Mouse (Mus musculus): Measurements from ENCODE around the gene Dgcr2. TPM values are rescaled to one million over a fixed set of nuclear protein-coding genes. Genes with fewer than 3 reads are reported as not detected.

Dgcr2 gene
- polyA plus RNA-seq, 1 experiment from 2014 or later = 105 TPM

- Histone ChIP-seq H3K4me3 (ENCODE audit: low read depth, low read length) (no peak overlapping the region), H3K36me3 (ENCODE audit: insufficient read depth) (peaks cover 60% of the 10 kb centered on the region), H3K4me1 (ENCODE audit: insufficient read depth) (peaks cover 9% of the 10 kb centered on the region; the same call in 1 of the 2 replicates), H3K27me3 (ENCODE audit: insufficient read depth, low read length) (no peaks in the 10 kb centered on the region), H3K9me3 (ENCODE audit: low read depth, low read length) (no peaks in the 10 kb centered on the region), H3K4me2 (no peak overlapping the region), H3K9ac (no peak overlapping the region), H3K27ac (ENCODE audit: low read depth) (no peak overlapping the region)
- DNase-seq (no peak), ATAC-seq (ENCODE audit: insufficient read depth) (no peak)
- 66% methylated on average over 3 of the region's 3 CpGs for WGBS
- TF ChIP-seq CTCF (IDR thresholded peaks at IDR 0.05; ENCODE audit: low read depth) = no peak
Measured at GRCm38 (mm10) chr16:17792728-17793127, 105.6 kb downstream of the Dgcr2 start.

Other genes with a start within 250 kb of the Dgcr2 start
- gene Med15, start 165.7 kb downstream of the Dgcr2 start, polyA plus RNA-seq (2014; fragmentation: Nextera tagmentation; extraction: Ambion mirVana) = 40.8 and 46.0 TPM in 2 replicates
- 67.0 and 70.7 TPM in 2 replicates for gene Klhl22, start 138.9 kb downstream of the Dgcr2 start, polyA plus RNA-seq (2014; fragmentation: Nextera tagmentation; extraction: Ambion mirVana)
- gene Scarf2, start 101.3 kb downstream of the Dgcr2 start, polyA plus RNA-seq (2014; fragmentation: Nextera tagmentation; extraction: Ambion mirVana) = 32.7 and 36.3 TPM in 2 replicates
- 0.18 TPM in 1 of 2 replicates, not detected in the other for gene B830017H08Rik, start 65.4 kb downstream of the Dgcr2 start, polyA plus RNA-seq (2014; fragmentation: Nextera tagmentation; extraction: Ambion mirVana)
- 2.6 and 2.7 TPM in 2 replicates for gene Car15, start 60.2 kb downstream of the Dgcr2 start, polyA plus RNA-seq (2014; fragmentation: Nextera tagmentation; extraction: Ambion mirVana)
- gene Gm20518, start 6.9 kb downstream of the Dgcr2 start, polyA plus RNA-seq (2014; fragmentation: Nextera tagmentation; extraction: Ambion mirVana) = 0.29 and 0.55 TPM in 2 replicates
- gene Tssk1, start 4.3 kb downstream of the Dgcr2 start, polyA plus RNA-seq (2014; fragmentation: Nextera tagmentation; extraction: Ambion mirVana) = 0.07 and 0.09 TPM in 2 replicates
- not detected in 2 replicates for gene Tssk2, start 75 bp upstream of the Dgcr2 start, polyA plus RNA-seq (2014; fragmentation: Nextera tagmentation; extraction: Ambion mirVana)
- 32.5 and 37.3 TPM in 2 replicates for gene Ess2, start 12.8 kb upstream of the Dgcr2 start, polyA plus RNA-seq (2014; fragmentation: Nextera tagmentation; extraction: Ambion mirVana)
- gene Gsc2, start 16.5 kb upstream of the Dgcr2 start, polyA plus RNA-seq (2014; fragmentation: Nextera tagmentation; extraction: Ambion mirVana) = 0.21 TPM in 1 of 2 replicates, not detected in the other
- gene Slc25a1, start 29.7 kb upstream of the Dgcr2 start, polyA plus RNA-seq (2014; fragmentation: Nextera tagmentation; extraction: Ambion mirVana) = 59.0 and 66.6 TPM in 2 replicates
- gene Vpreb2, start 81.9 kb upstream of the Dgcr2 start, polyA plus RNA-seq (2014; fragmentation: Nextera tagmentation; extraction: Ambion mirVana) = not detected in 2 replicates
- 93.8 and 97.3 TPM in 2 replicates for gene Dgcr6, start 154.3 kb upstream of the Dgcr2 start, polyA plus RNA-seq (2014; fragmentation: Nextera tagmentation; extraction: Ambion mirVana)
- gene Prodh, start 191.6 kb upstream of the Dgcr2 start, polyA plus RNA-seq (2014; fragmentation: Nextera tagmentation; extraction: Ambion mirVana) = 14.8 and 17.5 TPM in 2 replicates
- gene Rtn4r, start 229.1 kb upstream of the Dgcr2 start, polyA plus RNA-seq (2014; fragmentation: Nextera tagmentation; extraction: Ambion mirVana) = 1.3 and 1.7 TPM in 2 replicates

Data from lung, embryonic 14.5 days (tissue).